Mouse (Mus musculus): ENCODE results near the gene Homer1. TPM values are rescaled to one million over a fixed set of nuclear protein-coding genes. Genes with fewer than 3 reads are reported as not detected.

Gene Homer1
- polyA plus RNA-seq, 1 experiment = 13.8 TPM

DNA sequence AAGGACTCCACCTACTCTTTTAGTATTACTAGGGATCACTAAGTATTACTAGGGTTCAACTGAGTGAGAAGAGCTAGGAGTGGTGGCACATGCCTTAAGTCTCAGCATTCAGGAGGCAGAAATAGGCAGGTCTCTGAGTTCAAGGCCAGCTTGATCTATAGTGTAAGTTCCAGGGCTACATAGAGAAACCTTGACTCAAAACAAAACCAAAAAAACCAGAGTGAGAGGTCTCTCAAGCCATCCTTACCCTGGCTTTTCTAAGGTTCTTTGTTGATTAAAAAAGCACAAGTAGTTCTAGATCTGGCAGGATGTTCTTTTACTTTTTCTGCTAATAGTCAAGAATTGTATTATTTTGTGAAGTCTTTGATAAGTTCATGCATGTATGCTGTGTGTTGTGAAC lies 13.1 kb downstream of the Homer1 start:
- Histone ChIP-seq H3K4me1 (ENCODE audit: control insufficient read depth, insufficient read depth, insufficient read length, low read length) (no peaks in the 10 kb centered on the region; the same call in 1 of the 2 replicates), H3K27ac (replicated peaks; ENCODE audit: low read depth, low read length) (no peak overlapping the region), H3K4me3 (ENCODE audit: insufficient read depth, low read depth, low read length) (no peak overlapping the region)

DNA sequence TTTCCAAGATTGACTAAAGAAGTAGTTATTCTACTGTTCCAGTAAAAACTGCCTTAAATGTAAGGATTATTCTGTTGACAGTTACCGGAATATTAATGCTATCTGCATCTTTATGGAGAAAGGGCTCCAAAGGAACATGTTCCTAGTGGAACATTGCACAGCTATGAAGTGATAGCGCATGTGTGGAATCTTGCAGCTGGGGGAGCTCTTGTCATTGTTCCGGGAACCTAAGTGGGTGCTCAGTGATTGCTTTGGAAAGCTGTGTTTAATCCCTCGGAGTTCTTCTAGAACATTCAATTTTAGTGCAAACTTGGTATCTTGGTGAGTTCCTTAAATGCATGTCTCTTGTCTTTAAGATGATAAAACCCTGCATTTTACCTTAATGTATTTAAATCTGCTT lies 14.9 kb downstream of the Homer1 start:
- Histone ChIP-seq H3K27ac (replicated peaks; ENCODE audit: low read depth, low read length) (no peak overlapping the region), H3K4me1 (ENCODE audit: control insufficient read depth, insufficient read depth, insufficient read length, low read length) (no peaks in the 10 kb centered on the region; the same call in 1 of the 2 replicates), H3K4me3 (ENCODE audit: insufficient read depth, low read depth, low read length) (no peak overlapping the region)

DNA sequence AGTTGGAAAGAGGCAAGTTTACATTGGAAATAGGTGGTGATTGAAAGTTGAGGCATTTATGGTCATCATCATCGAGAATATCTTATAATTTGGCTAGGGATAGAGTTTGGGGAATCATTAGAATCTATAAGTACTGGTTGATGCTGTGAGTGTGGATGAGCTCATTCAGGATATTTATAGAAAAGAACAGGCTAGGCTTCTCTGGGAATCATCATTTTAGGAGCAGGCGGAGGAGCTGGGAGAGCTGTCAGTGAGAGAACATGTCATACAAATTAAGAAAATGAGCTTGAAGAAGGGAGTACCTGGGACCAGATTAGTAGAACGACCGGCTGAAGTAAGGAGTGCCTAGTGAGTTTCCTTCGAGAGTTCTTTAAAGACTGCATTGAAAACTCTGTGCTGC lies 20.7 kb downstream of the Homer1 start:
- H3K27ac ChIP-seq (replicated peaks; ENCODE audit: low read depth, low read length) = no peak overlapping the region
- H3K4me1 ChIP-seq (ENCODE audit: control insufficient read depth, insufficient read depth, insufficient read length, low read length) = no peaks in the 10 kb centered on the region
- H3K4me3 ChIP-seq (ENCODE audit: insufficient read depth, low read depth, low read length) = no peak overlapping the region

DNA sequence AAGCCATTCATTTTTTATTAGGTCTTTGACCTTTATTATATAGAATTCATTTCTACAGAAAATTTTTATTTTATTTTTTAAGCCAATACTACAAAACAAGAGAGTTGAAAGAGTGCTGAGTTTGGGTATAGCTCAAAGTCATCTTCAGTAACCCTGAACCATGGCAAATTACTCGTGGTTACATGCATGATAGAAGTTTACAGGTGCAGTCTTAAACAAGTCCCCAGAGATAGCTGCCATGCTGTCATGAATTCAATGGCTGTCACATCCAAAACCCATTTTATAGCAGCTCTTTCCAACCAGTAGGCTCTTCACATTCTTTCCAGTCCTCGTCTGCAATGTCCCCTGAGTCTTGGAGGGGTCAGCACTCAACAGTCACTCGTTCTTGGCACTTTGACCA lies 26.9 kb downstream of the Homer1 start:
- Histone ChIP-seq H3K4me3 (ENCODE audit: insufficient read depth, low read depth, low read length) (no peak overlapping the region), H3K27ac (replicated peaks; ENCODE audit: low read depth, low read length) (no peak overlapping the region), H3K4me1 (ENCODE audit: control insufficient read depth, insufficient read depth, insufficient read length, low read length) (no peaks in the 10 kb centered on the region)

DNA sequence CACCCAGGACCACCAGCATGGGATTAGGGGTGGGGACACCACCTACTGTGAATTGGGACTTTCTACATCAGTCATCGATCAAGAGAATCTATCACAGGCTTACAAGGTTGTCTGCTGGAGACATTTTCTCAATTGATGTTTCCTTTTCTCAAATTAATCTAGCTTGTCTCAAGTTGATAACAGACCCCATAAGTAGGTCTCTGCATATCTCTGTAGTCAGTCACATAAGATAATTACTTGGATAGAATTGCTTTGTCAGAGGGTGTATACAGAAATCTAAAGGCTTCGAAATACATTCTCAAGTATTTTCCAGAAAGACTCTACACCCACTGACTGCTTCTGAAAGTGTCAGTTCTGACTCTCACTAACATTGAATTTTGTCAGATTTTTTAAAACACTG lies 32.3 kb downstream of the Homer1 start:
- Histone ChIP-seq H3K4me1 (ENCODE audit: control insufficient read depth, insufficient read depth, insufficient read length, low read length) (no peaks in the 10 kb centered on the region), H3K27ac (replicated peaks; ENCODE audit: low read depth, low read length) (no peak overlapping the region), H3K4me3 (ENCODE audit: insufficient read depth, low read depth, low read length) (no peak overlapping the region)

DNA sequence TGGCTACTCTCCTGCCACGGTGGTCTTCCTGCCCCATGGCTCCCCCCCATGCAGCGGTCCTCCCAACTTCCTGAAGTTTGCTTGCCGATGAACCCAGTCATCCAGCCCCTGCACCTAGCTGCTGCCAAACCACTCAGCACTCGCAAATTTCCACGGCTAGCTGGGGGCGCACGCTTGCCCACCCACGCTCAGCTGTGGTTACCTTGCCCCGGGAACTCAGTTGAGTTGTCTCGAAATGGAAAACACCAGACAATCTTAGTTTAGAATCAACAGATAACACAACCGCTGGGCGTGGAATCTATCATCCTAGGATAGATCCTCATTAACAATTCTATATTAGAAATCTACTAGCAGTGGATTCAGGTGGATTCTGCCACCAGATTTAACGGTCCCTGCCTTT lies 33.1 kb downstream of the Homer1 start:
- H3K27ac ChIP-seq (replicated peaks; ENCODE audit: low read depth, low read length) = no peak overlapping the region
- no peaks in the 10 kb centered on the region for H3K4me1 ChIP-seq (ENCODE audit: control insufficient read depth, insufficient read depth, insufficient read length, low read length)
- H3K4me3 ChIP-seq (ENCODE audit: insufficient read depth, low read depth, low read length) = no peak overlapping the region

DNA sequence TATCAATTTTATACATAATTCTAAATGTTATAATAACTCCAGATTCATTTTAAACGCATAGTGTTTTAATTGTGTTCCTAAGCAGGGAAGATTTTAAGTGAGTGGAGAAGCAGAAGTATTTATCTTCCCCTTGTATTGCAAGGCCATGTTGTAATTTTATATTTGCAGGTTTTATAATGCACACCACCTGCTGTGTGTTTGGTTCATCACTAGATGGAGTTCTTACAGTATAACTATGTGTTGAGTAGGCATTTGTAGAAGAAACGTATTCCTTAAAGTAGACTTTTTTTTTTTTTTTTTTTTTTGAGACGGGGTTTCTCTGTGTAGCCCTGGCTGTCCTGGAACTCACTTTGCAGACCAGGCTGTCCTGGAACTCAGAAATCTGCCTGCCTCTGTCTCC lies 35.9 kb downstream of the Homer1 start:
- no peaks in the 10 kb centered on the region for H3K4me1 ChIP-seq (ENCODE audit: control insufficient read depth, insufficient read depth, insufficient read length, low read length)
- no peak overlapping the region for H3K27ac ChIP-seq (replicated peaks; ENCODE audit: low read depth, low read length)
- H3K4me3 ChIP-seq (ENCODE audit: insufficient read depth, low read depth, low read length) = no peak overlapping the region

DNA sequence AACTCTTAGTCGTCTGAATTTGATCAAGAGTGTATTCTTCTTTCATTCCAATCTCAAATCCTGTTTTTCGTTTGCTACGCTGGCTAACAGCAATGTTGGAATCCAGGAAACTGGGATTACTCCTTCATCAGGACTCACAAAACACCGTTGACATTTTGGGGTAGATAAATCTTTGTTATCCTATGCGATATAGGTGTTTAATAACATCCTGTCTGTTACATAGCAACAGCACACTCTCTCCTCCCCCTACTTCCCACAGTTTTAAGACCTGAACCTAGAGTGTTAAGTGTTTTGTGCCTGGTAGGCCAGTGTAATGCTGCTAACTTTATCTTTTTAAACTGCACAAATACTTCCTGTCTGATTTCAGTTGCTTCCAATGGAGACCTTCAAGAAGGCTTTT lies 39.0 kb downstream of the Homer1 start:
- Histone ChIP-seq H3K27ac (replicated peaks; ENCODE audit: low read depth, low read length) (no peak overlapping the region), H3K4me3 (ENCODE audit: insufficient read depth, low read depth, low read length) (no peak overlapping the region), H3K4me1 (ENCODE audit: control insufficient read depth, insufficient read depth, insufficient read length, low read length) (no peaks in the 10 kb centered on the region)

DNA sequence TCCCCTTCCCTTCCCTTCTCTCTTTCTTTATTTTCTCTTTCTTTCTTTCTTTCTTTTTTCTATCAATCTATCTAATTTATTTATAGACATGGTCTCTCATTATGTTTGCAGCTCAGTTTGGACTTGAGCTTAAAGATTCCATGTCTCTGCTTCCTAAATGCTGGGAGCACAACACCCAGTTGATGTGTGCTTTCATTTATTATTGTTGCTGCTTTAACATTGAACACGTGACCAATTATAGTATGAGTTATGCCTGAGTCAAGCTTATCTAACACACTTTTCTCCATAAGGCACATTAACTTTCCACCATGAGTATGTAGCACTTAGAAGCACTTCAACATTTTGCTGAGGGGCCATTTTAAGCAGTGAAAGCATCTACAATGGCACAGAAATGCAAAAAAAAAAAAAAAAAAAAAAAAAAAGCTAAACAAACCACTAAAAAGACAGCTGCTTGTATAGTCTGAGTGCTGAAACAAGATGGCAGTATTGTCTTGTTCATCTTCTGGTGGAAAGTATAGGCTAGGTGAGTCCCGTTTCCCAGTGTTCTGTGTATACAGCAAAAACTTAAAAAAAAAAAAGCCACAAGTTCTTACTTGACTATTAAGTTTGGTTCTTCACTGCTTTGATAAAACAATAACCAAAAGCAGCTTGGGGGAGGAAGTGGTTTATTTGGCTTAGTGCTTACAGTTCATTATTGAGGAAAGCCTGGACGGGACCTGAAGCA lies 41.3 kb downstream of the Homer1 start:
- Histone ChIP-seq H3K4me1 (ENCODE audit: control insufficient read depth, insufficient read depth, insufficient read length, low read length) (no peaks in the 10 kb centered on the region), H3K27ac (replicated peaks; ENCODE audit: low read depth, low read length) (no peak overlapping the region), H3K4me3 (ENCODE audit: insufficient read depth, low read depth, low read length) (no peak overlapping the region)

DNA sequence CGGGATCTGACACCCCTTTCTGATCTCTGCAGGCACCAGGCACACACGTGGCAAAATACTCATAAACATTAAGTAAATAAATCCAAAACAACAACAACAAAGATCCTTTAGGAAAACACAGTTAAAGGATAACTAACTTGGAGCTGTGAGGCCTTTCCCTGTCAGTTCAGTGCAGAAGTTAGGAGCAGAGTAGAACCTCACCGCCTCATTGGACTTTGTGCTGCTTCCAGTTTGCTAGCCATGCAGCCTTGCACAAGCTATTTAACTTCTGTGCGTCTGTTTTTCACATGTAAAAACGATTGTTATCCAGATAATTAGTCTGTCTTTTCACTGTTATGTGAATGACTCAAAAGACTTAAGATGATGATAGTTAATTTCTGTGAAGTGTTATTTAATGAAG lies 43.2 kb downstream of the Homer1 start:
- H3K27ac ChIP-seq (replicated peaks; ENCODE audit: low read depth, low read length) = no peak overlapping the region
- H3K4me3 ChIP-seq (ENCODE audit: insufficient read depth, low read depth, low read length) = no peak overlapping the region

DNA sequence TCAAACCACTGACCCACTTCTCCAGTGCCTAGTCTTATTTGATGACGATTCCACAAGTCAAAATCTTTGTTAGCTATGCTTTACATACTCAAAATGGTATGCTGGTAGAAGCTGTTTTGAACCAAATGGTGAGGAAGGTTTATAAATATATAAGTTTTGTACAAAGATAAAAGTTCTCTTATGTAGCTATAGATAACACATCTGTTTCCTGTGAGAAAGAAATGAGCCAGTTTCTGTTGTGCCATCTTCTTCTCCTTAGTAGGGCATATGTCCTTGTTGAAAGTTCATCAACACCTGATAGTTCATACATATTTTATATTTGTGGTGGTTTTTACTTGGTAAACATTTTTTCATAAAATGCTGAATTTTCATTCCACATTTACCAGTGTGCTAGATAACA lies 45.0 kb downstream of the Homer1 start:
- Histone ChIP-seq H3K4me1 (ENCODE audit: control insufficient read depth, insufficient read depth, insufficient read length, low read length) (no peaks in the 10 kb centered on the region), H3K27ac (replicated peaks; ENCODE audit: low read depth, low read length) (no peak overlapping the region), H3K4me3 (ENCODE audit: insufficient read depth, low read depth, low read length) (no peak overlapping the region)

More for the DNA sequence above, 43.2 kb downstream of the Homer1 start:
- H3K4me1 ChIP-seq (ENCODE audit: control insufficient read depth, insufficient read depth, insufficient read length, low read length) = no peaks in the 10 kb centered on the region

DNA sequence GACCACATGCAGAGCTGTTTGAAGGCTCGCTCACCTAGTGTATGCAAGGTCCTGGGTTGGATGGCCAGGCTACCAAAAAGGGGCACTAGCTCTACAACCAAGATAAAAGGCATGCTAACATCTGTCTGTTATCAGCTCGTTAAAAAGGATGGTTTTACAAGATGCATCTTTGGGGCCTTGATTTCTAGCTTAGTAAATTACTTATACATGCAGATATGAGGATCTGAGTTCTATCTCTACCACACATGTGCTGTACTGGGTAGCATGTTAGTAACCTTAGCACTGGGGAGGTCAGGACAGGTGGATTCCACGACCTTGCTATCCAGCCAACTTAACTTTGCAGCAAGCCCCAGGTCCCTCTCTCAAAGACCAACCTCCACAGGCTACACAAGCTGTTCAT lies 46.4 kb downstream of the Homer1 start:
- Histone ChIP-seq H3K4me1 (ENCODE audit: control insufficient read depth, insufficient read depth, insufficient read length, low read length) (no peaks in the 10 kb centered on the region), H3K4me3 (ENCODE audit: insufficient read depth, low read depth, low read length) (no peak overlapping the region), H3K27ac (replicated peaks; ENCODE audit: low read depth, low read length) (no peak overlapping the region)

DNA sequence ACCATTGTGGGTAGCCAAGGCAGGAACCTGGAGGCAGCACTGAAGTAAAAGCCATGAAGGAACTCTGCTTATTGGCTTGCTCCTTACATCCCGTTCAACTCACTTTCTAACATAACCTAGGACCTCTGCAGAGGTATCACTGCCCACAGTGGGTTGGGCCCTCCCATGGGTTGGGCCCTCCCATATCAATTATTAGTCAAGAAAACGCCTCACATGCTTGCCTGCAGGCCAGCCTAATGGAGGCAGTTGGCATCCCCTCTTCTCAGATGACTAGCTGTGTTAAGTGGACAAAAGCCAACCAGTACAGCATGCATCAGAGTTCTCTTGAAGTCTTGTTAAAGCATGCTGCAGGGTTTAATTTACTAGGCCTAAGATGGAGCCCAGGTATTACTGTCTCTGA lies 52.6 kb downstream of the Homer1 start:
- no peak overlapping the region for H3K4me3 ChIP-seq (ENCODE audit: insufficient read depth, low read depth, low read length)
- H3K27ac ChIP-seq (replicated peaks; ENCODE audit: low read depth, low read length) = no peak overlapping the region
- H3K4me1 ChIP-seq (ENCODE audit: control insufficient read depth, insufficient read depth, insufficient read length, low read length) = no peaks in the 10 kb centered on the region

DNA sequence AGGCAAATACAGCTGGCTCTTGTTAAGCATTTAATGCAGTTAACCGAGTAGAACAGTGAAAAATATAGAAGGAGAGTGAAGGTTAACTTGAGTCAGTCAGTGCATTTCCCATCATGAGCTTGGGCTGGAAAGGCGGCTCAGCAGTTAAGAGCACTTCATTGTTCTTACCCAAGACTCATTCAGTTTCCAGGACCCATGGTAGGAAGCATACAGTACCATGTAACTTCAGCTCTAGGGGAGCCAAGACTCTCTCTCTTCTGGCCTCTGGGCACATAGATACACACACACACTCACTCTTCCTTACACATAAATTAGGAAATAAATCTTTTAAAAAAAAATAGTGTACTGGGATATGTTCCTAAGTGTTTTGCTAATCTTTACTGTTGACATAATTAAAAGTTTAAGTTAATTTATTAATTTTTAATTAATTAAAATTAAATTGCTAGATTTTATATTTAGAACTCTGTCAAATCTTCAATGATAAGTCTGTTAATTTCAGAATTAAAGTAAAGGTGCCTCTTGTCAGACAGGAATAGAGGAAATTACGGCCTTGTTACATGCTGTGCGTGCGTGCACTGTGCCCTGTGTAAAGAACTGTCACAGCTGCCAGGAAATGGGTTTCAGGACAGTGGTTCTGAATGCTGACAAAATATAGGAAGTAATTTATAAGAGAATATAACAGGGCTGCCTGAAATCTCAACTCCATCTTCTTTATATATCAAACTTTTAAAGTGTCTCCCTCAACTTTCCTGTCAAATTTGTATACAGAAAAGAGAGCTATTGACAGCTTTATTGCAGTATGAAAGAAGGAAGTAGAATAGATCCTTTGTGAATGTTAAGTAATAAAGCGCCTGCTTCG lies 55.2 kb downstream of the Homer1 start:
- no peak overlapping the region for H3K4me3 ChIP-seq (ENCODE audit: insufficient read depth, low read depth, low read length)
- no peak overlapping the region for H3K27ac ChIP-seq (replicated peaks; ENCODE audit: low read depth, low read length)
- no peaks in the 10 kb centered on the region for H3K4me1 ChIP-seq (ENCODE audit: control insufficient read depth, insufficient read depth, insufficient read length, low read length)

DNA sequence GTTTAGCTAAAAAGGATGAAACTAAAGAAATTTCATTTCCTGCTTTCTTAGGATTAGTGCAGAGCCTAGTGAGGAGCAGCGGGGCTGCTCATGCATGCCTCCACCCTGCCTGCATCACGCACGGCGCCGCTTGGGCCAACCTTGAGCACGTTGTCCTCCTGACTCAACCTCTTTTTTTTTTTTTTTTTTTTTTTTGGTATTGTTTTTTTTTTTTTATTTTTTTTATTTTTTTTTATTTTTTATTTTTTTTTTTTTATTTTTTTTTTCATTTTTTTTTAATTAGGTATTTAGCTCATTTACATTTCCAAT lies 55.8 kb downstream of the Homer1 start:
- H3K4me1 ChIP-seq (ENCODE audit: control insufficient read depth, insufficient read depth, insufficient read length, low read length) = no peaks in the 10 kb centered on the region
- H3K27ac ChIP-seq (replicated peaks; ENCODE audit: low read depth, low read length) = no peak overlapping the region
- no peak overlapping the region for H3K4me3 ChIP-seq (ENCODE audit: insufficient read depth, low read depth, low read length)

DNA sequence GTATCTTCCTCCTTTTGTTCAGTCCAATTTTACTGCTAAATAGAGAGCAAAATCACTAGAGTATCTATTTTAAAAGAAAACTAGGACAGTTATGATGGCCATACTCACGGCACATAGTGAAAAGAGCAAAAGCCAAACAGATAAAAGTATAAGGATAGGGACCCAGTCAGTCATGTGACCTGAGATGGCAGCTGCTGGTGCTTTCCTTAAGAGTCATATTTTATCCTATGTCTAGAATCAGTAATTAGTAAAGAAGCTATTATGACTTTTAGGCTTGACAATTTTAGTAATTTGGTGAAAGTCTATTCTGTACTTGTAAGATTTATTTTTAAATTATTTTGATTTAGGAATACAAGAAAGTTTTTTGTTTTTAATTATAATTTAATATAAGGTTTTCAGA lies 59.1 kb downstream of the Homer1 start:
- Histone ChIP-seq H3K4me3 (ENCODE audit: insufficient read depth, low read depth, low read length) (no peak overlapping the region), H3K27ac (replicated peaks; ENCODE audit: low read depth, low read length) (no peak overlapping the region), H3K4me1 (ENCODE audit: control insufficient read depth, insufficient read depth, insufficient read length, low read length) (no peaks in the 10 kb centered on the region)

Data from brown adipose tissue, adult 24 weeks (tissue).